Mouse (Mus musculus) gonadal fat pad, adult 2 months (tissue): ENCODE measurements around the gene Mcm2. TPM values are rescaled to one million over a fixed set of nuclear protein-coding genes. Genes with fewer than 3 reads are reported as not detected.
A peak's percentile ranks its signal among the peaks of the same experiment; 100 is the strongest.

Source experiments
- DNase-seq: peaks from one replicate; pipeline ENCODE4 v3.0.0-alpha.2; 2012; ENCODE audit warnings: low read depth
- polyA plus RNA-seq: library from polyadenylated mRNA; depleted of rRNA; stranded (reverse); fragments of >200 nt; gene quantifications from 2 replicates; pipeline ENCODE4 v1.2.3, GENCODE M21; 2012; rRNA removed

Mcm2 gene
- polyA plus RNA-seq, 1 experiment: 16.7 TPM

DNA sequence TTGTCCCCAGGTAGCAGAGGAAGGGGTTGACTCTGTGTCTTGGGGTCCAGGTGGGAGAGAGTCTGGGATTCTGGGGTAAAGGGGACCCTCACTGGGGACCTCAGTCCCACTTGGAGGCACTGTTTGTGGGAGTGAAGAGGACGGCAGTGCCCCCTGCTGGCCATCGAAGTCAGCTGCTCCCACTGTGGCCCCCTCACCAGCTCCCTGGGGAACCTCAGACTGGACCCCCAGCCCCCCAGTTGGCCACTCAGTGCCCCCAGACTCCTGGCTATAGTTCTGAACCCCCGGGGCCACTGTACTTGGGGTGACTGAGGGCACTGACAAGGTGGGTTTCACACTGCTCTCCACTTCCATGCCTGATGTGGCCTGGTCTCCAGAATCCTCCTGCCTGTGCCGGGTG, 49.3 kb downstream of the Mcm2 start:
- DNase-seq: no peak

DNA sequence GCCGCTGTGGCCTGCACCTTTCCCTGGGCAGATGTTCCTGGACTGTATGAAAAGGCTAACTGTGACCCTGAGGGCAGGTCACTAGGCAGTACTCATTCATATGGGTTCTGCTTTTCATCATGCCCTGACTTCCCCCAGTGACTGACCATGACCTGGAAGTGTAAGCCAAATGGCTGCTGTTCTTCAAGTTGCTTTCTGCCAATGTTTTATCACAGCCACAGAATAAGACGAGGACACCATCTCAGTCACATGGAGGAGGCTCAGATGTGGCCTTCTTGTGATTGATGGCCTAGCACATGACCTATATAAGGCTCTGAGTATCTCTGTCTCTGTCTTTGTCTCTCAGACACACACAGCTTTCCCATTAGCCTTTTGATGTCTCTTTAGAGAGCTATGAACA, 51.0 kb downstream of the Mcm2 start:
- DNase-seq: no peak

DNA sequence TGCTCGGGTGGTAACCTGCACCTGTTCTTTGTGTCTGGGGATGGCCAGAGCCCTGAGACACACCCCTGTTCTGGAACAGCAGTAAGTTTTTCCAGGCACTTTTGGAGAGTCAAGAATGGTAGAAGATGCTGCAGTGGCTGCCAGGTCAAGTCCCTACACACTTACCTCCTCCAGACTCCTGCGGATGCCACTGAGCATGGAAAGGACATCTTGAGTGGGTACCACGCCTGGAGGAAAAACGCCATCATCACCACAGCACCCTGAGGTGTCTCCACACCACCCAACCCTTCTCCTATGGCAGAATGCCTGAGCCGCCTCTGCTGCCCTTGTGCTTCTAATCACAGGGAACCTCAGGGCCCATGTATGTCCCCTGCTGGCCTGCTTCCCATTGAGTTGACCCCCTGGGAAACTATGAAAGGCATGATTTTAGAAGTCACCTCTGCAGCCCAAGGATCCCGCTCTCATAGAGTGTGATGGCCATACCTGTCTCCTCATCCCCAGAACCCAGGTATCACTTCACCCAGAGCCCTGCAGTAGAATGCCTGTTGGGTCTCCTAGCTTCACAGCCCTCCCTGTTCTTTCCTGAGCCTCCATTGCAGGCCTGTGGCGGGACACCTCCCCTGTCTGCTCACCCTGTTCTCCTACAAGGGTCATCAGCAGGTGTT, 53.5 kb downstream of the Mcm2 start:
- DNase-seq: no peak

DNA sequence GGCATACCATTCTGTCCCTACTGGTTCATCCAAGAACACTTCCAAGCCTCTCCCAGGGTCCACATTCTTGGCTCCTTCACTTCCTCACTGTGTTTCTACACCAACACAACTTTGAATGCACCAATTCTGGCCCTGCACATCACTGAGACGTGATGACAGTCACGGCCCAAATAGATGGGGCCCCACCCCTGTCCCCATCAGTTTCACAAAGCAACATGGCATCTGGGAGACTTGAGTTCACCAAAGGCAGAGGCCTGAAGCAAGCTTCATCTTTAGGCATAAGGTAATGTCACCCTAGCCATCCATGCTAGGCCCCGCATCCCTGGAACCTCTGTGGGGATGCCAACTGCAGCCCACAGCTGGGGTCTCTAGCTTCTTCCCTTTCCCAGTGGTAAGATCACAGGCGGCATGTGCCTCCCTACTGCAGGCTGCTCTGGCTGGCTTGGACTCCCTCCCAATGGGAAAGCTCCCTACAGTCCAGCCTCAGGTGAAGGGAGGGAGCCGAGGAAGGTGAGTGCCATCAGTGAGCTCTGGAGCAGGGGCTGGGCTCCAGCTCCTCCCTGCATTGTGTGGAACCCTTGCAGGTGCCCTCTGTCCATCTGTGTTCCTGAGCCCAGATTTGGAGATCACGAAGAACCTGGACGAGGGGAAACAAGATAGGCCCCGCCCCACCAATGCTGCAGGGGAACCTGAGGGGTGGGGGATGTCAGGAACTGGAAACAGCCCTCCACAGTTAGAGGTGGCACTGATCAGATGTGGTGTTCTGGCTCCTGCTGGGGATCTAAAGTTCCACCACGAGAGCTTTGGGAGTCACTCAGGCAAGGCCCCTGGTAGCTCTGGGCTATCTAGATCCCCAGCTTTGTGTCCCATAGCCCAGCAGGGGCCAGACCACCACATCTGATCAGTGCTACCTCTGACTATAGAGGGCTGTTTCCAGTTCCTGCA, 54.5 kb downstream of the Mcm2 start:
- DNase-seq: no peak

GRCm38 (mm10) chr6:88843241-88843640, 55.3 kb downstream of the Mcm2 start:
- DNase-seq: no peak

- DNase-seq: no peak
These were observed 55.8 kb downstream of the Mcm2 start for GRCm38 (mm10) chr6:88842731-88843151.

DNA sequence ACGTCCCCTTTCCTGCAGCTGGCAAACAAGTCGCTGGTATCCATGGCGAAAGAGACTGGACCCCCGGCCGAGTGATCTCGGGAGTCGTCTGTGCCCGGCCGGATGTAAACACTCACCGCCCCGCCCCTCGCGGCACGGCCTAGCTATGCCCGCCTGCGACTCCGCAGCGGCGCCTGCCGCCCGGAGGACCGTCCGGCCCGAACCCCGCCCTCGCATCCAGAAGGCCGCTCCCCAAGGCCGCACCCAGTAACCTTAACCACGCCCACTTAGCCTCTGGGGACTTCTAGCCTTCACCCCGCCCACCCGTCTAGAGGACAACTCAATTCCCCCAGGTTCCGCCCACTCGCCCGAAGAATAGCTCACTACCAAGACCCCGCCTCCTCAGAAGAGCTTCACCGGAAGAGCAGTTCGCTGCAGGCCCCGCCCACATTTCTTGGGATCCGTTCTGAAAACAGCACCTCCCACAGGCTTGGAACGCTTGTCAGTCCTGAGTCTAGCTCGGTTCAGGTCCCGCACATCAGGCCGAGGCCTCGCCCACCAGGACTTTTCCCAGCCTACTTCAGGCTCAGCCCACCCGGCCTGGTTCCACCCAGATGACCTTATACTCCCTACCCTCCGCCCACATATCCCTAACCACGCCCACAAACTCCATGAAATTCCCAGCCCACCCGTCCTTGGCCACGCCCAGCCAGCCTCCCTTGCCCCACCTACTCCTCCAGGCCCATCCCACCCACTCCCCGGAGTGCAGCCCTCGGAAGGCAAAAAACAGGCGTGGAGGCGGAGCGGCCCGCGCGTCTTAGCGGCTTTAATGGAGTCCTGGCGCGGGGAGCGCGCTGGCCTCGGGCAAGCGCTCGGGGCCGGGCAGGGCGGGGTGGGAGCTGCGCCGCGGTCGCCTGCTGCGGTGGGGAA, 56.5 kb downstream of the Mcm2 start, which contains the start of gene Abtb1:
Abtb1 (minus strand) TSS at position 204 of the 909 bp plus-strand sequence.
- peak; percentile 98 for DNase-seq

DNA sequence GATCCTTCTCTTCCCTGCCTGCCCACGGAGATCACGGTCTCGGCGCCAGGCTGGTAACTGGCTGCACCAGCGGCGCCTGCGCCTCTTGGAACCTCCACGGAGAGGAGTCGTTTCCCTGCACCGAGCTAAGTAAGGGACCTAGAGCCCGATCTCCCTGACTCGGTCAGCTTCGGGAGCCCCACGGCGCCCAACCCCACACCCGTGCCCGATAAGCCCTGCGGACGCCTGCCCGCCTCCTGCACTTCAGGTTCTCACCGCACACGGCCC, 57.1 kb downstream of the Mcm2 start:
- no peak for DNase-seq

DNA sequence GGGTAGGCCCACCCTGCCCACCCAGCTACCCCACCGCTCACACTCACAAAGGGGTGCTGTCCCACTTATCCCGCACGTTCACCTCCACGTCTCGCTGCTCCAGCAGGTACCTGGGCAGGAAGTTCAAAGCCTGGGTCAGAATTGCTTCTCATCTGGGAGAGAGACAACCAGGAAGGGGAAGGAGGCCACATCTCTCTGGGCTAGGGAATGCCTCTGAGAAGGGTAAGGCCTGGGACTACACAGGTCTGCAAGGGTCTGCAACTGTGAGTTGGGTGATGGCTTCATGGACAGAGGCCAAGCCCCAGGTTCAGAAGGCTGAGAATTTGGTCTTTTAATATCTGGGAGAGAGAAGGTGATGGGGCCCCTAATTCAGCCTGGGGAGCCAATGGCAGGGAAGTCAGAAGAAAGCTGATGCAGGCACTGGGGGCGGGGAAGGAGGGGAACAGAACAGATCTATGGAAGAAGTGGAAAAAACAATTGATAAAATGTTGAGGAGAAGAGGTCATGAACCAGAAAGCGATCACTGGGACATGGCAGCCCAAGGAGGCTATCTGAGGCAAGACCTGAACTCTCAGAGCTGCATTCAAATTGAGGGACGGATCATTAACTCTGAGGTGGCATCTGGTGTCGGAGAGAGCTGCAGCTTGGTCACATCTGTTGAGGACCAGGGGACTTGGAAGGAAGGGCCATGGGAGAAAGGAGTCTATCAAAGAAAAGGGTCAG, 57.6 kb downstream of the Mcm2 start:
- DNase-seq: no peak

GRCm38 (mm10) chr6:88840211-88840610, 58.4 kb downstream of the Mcm2 start:
- no peak for DNase-seq

DNA sequence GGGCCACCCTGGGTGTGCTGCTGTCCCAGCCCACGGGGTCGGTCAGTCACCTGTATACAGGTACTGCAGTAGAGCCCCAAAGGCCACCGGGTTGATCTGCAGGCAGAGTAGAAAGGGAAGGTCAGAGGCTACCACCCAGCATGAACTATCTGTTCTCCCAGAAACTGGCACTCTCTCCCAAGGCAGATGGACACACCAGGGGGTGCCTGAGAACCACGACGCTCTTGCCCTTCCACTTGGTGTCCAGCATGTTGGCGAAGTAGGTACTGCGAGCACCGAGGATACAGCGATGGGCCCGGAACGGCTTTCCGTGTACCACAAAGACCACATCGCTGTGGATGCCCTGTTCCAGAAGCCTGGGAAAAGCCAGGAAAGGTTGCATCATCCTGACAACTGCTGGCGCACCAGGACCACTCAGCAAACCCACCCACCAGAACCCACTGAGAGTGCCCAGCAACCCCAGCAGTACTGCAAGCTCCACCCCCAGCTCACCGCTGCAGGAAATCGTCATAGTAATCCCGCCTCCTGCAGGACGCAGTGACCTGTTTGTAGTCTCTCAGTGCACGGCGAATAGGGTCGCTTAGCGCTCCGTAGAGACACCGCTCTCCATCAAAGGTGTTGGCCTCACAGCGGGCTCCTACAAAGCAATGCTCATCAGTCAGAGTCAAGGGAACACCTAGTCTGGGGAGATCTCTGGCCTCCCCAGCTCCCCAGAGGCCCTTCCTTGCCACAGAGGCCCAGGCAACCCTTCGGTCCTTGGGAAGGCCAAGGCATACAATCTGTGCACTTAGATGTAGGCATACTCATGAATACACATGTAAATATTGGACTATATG, 59.2 kb downstream of the Mcm2 start:
- no peak for DNase-seq

GRCm38 (mm10) chr6:88838613-88839012, 60.0 kb downstream of the Mcm2 start:
- no peak for DNase-seq

DNA sequence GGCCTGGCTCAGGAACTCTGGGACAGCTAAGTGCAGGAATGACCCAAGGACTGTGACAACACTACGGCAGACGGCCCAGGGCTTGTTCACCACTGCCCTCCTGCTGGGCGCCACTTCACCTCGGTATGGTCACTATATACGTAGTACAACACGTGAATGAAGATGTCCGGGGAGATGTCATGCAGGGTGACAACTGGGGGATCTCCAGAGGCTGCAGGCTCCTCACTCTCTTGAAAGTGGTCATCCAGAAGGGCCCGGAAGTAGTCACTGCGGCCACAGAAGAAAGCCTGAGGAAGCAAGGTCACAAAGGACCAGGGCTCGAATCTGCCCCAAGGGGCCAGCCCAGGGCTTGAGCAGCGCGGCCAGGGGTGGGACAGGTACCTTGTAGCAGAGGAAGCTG, 60.6 kb downstream of the Mcm2 start:
- no peak for DNase-seq

- no peak for DNase-seq
These were observed 62.3 kb downstream of the Mcm2 start for GRCm38 (mm10) chr6:88836178-88836819.

- no peak for DNase-seq
These were observed 63.5 kb downstream of the Mcm2 start for GRCm38 (mm10) chr6:88835047-88835446.

Other genes with a start within 250 kb of the Mcm2 start
- 571 and 840 TPM in 2 replicates for gene Mgll, start 174.4 kb downstream of the Mcm2 start, polyA plus RNA-seq
- gene Abtb1, start 56.8 kb downstream of the Mcm2 start, polyA plus RNA-seq: 52.3 and 69.0 TPM in 2 replicates
- gene Podxl2, start 23.7 kb downstream of the Mcm2 start, polyA plus RNA-seq: 35.6 and 38.2 TPM in 2 replicates
- 120 and 140 TPM in 2 replicates for gene Tpra1, start 3.5 kb upstream of the Mcm2 start, polyA plus RNA-seq